In genomic region chr17:46063283-46063973, GRCm38 (mm10) we compare ENCODE assay signal across 8 mouse cellular contexts. TPM values are rescaled to one million over a fixed set of nuclear protein-coding genes. Genes with fewer than 3 reads are reported as not detected.
DNase-seq lines count a peak whose midpoint lies in the region; ATAC-seq lines count a peak whose summit lies in the region.

No protein-coding gene starts in this region.

- peaks cover 18% of the 10 kb centered on the region for H3K4me1 ChIP-seq in heart, embryonic 13.5 days

- intact Hi-C loops in left cerebral cortex, postnatal 25 days (cut with DNase I), result no loop called here

- H3K4me3 ChIP-seq in heart, embryonic 13.5 days, result no peak overlapping the region

- ATAC-seq in heart, embryonic 13.5 days (ENCODE audit: extremely low read depth, insufficient number of reproducible peaks, low FRiP score, low TSS enrichment), result peak; percentile 77

- H3K9me3 ChIP-seq in heart, embryonic 13.5 days, result no peaks in the 10 kb centered on the region

- DNase-seq in right cerebral cortex, postnatal 4 days, result peak; percentile 37
- no peak for DNase-seq in right cerebral cortex, adult 2 months (ENCODE audit: low spot score in 2 of 2)
- peak; percentile 82 for DNase-seq in kidney, postnatal 10 days
- peak; percentile 77 to 92 for DNase-seq in lung, postnatal 4 days
- no peak for DNase-seq in layer of hippocampus, adult 18-20 months (ENCODE audit: low spot score in 2 of 2)
- no peak for DNase-seq in thymus, adult 18-20 months
- no peak for DNase-seq in left cerebral cortex, postnatal 25 days (ENCODE audit: low spot score in 2 of 2)

- no peaks in the 10 kb centered on the region for H3K36me3 ChIP-seq in heart, embryonic 13.5 days

- H3K27ac ChIP-seq in heart, embryonic 13.5 days (replicated peaks), result peak overlapping the region; percentile 56

- WGBS in heart, embryonic 13.5 days, result 16% methylated on average over 10 of the region's 10 CpGs

- peaks cover 4% of the 10 kb centered on the region for H3K27me3 ChIP-seq in heart, embryonic 13.5 days (replicated peaks)

- peak overlapping the region; percentile 12; the same call in 1 of the 2 replicates for H3K9ac ChIP-seq in heart, embryonic 13.5 days

- H3K4me2 ChIP-seq in heart, embryonic 13.5 days, result peak overlapping the region; percentile 43

RNA-seq across cellular contexts. Expression of gene Vegfa, which starts 31.3 kb away (rescaled TPM):
- 5.2 and 5.4 TPM in 2 replicates for polyA plus RNA-seq in heart, embryonic 13.5 days (2015; fragmentation: Nextera tagmentation; extraction: Ambion mirVana)
- 10 to 100 TPM; 61.8 to 68.9 TPM for total RNA-seq in layer of hippocampus, adult 18-20 months (2021)
- total RNA-seq in left cerebral cortex, postnatal 25 days (2021), result 100 to 1,000 TPM in 1 of 2 experiments, 10 to 100 TPM in 1; 92.0 to 100 TPM

RNA-seq across cellular contexts. Expression of gene Mrps18a, which starts 47.4 kb away (rescaled TPM):
- 123 and 132 TPM in 2 replicates for polyA plus RNA-seq in heart, embryonic 13.5 days (2015; fragmentation: Nextera tagmentation; extraction: Ambion mirVana)
- total RNA-seq in layer of hippocampus, adult 18-20 months (2021), result 10 to 100 TPM; 86.4 to 93.2 TPM
- 10 to 100 TPM; 81.7 to 83.5 TPM for total RNA-seq in left cerebral cortex, postnatal 25 days (2021)

Comparison
In these comparisons a context has a peak if more than half of its experiments do, and no peak if none do; other contexts are left out.
1. DNase-seq: peak in right cerebral cortex, postnatal 4 days (single experiment), kidney, postnatal 10 days (single experiment) and lung, postnatal 4 days (2 of 2); none in right cerebral cortex, adult 2 months (0 of 2), layer of hippocampus, adult 18-20 months (0 of 2), thymus, adult 18-20 months (0 of 2) and left cerebral cortex, postnatal 25 days (0 of 2).